Mouse (Mus musculus): ENCODE data around the gene L3mbtl4. TPM values are rescaled to one million over a fixed set of nuclear protein-coding genes. Genes with fewer than 3 reads are reported as not detected.

The L3mbtl4 gene
- polyA plus RNA-seq (2021; fragmentation: Nextera tagmentation): 0.38 and 0.42 TPM in 2 replicates
- long read RNA-seq, experiment 1, partial matches to known transcripts: 1 of 2 reads
- long read RNA-seq, experiment 1, other reads (novel, unspliced or antisense): 1 of 2 reads
- long read RNA-seq, experiment 2, partial matches to known transcripts: 0 of 1 reads
- long read RNA-seq, experiment 2, other reads (novel, unspliced or antisense): 1 of 1 reads

GRCm38 (mm10) chr17:68273527-68273926, at the start of gene L3mbtl4:
Gene L3mbtl4 (plus strand): TSS chr17:68273797.

GRCm38 (mm10) chr17:68826323-68826722, 552.7 kb downstream of the L3mbtl4 start, which contains the start of gene Tmem200c:
Gene Tmem200c (plus strand): TSS chr17:68826623.

